Mouse (Mus musculus) intestine, postnatal 0 days (tissue): Measurements from ENCODE around the gene Gfod2. TPM values are rescaled to one million over a fixed set of nuclear protein-coding genes. Genes with fewer than 3 reads are reported as not detected.
A peak's percentile ranks its signal among the peaks of the same experiment; 100 is the strongest.

Source experiments
- ATAC-seq: fragments of 200-750 bp; cut with Nextera tagmentation; 2 replicates; pipeline ENCODE4 v1.8.0; 2017; ENCODE audit warnings: mild to moderate bottlenecking, moderate TSS enrichment, moderate library complexity
- H3K27ac ChIP-seq: fragments of 300-500 bp; sonication (generic); 2 replicates; pipeline ENCODE4 v1.5.1; 2014; ENCODE audit warnings: mild to moderate bottlenecking, low read depth, low read length, moderate library complexity
- H3K27me3 ChIP-seq: fragments of 300-500 bp; sonication (generic); replicated peaks from 2 replicates; pipeline ENCODE4 v1.6.1; 2014; ENCODE audit warnings: low read length, mixed read lengths; ENCODE audit not compliant: control insufficient read depth, insufficient read depth
- H3K36me3 ChIP-seq: fragments of 300-500 bp; sonication (generic); 2 replicates; pipeline ENCODE4 v1.6.1; 2014; ENCODE audit warnings: mild to moderate bottlenecking, moderate library complexity; ENCODE audit not compliant: control insufficient read depth, insufficient read depth
- H3K4me1 ChIP-seq: fragments of 300-500 bp; sonication (generic); replicated peaks from 2 replicates; pipeline ENCODE4 v1.6.1; 2014; ENCODE audit warnings: antibody characterized with exemption, low read length, mixed read lengths; ENCODE audit not compliant: control insufficient read depth, insufficient read depth
- H3K4me2 ChIP-seq: fragments of 300-500 bp; sonication (generic); replicated peaks from 2 replicates; pipeline ENCODE4 v1.6.1; 2014; ENCODE audit warnings: low read depth, mild to moderate bottlenecking, moderate library complexity
- H3K4me3 ChIP-seq: fragments of 300-500 bp; sonication (generic); 2 replicates; pipeline ENCODE4 v1.5.1; 2014; ENCODE audit warnings: low read depth, low read length
- H3K9ac ChIP-seq: fragments of 300-500 bp; sonication (generic); 2 replicates; pipeline ENCODE4 v1.6.1; 2014; ENCODE audit warnings: mild to moderate bottlenecking, low read depth, low read length
- H3K9me3 ChIP-seq: fragments of 300-500 bp; sonication (generic); 2 replicates; pipeline ENCODE4 v1.6.1; 2016; ENCODE audit warnings: mixed run types; ENCODE audit not compliant: control insufficient read depth
- CTCF ChIP-seq: sonication (generic); IDR thresholded peaks from 2 replicates; pipeline ENCODE4 v1.5.1; 2016; ENCODE audit warnings: low read depth, mild to moderate bottlenecking, control low read depth, antibody characterized with exemption, moderate library complexity
- WGBS: fragments of 180-500 bp; shearing (Covaris S2); extraction: QIAGEN DNeasy Blood & Tissue Kit; methylation state at CpG from one replicate; pipeline ENCODE4 v1.1.7; 2014; 5-methylcytosine and 5-hydroxymethylcytosine counted together
- polyA plus RNA-seq: library from polyadenylated mRNA; unstranded; fragments of >200 nt; fragmentation: Nextera tagmentation; extraction: Ambion mirVana; gene quantifications from 2 replicates; pipeline ENCODE4 v1.2.1, GENCODE M21; 2015

Gfod2 gene
- polyA plus RNA-seq, 1 experiment from 2014 or later: 4.0 TPM

DNA sequence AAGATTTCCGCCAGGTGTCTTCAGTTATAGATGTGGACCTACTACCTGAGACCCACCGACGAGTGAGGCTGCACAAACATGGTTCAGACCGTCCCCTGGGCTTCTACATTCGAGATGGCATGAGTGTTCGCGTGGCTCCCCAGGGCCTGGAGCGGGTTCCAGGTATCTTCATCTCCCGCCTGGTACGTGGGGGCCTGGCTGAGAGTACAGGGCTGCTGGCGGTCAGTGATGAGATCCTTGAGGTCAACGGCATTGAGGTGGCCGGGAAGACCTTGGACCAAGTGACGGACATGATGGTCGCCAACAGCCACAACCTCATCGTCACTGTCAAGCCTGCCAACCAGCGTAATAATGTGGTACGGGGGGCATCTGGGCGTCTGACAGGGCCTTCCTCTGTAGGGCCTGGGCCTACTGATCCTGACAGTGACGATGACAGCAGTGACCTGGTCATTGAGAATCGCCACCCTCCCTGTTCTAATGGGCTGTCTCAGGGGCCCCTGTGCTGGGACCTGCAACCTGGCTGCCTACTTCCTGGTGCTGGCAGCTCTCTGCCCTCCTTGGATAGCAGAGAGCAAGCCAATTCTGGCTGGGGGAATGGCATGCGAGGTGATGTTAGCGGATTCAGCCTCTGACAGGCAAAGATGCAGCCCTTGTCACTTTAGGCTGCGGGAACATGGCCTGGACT lies 55.6 kb downstream of the Gfod2 start:
- Histone ChIP-seq H3K27ac (no peak overlapping the region), H3K27me3 (no peaks in the 10 kb centered on the region), H3K9ac (no peak overlapping the region), H3K9me3 (no peaks in the 10 kb centered on the region), H3K4me3 (no peak overlapping the region), H3K36me3 (peaks cover 12% of the 10 kb centered on the region; the same call in 1 of the 2 replicates), H3K4me1 (no peaks in the 10 kb centered on the region; the same call in 1 of the 2 replicates), H3K4me2 (no peak overlapping the region)
- no peak for TF ChIP-seq CTCF
- 92% methylated on average over 24 of the region's 24 CpGs for WGBS
- ATAC-seq: no peak

DNA sequence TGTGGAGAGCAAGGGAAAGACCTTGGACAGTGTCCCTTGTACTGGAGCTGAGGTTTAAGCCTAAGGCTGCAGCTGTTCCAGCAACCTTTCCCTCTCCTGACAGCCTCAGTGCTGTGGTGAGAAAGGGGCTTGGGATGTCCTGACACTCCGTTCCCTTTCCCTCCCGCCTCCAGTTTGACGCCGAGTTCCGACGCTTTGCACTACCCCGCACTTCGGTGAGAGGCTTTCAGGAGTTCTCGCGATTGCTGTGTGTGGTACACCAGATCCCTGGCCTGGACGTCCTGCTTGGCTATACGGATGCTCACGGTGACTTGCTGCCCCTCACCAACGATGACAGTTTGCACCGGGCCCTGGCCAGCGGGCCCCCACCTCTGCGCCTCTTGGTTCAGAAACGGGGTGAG lies 56.5 kb downstream of the Gfod2 start:
- Histone ChIP-seq H3K4me1 (no peaks in the 10 kb centered on the region; the same call in 1 of the 2 replicates), H3K4me2 (peak overlapping the region; percentile 87), H3K9me3 (no peaks in the 10 kb centered on the region), H3K9ac (peak overlapping the region; percentile 18; the same call in 1 of the 2 replicates), H3K4me3 (peak overlapping the region; percentile 69), H3K36me3 (peaks cover 21% of the 10 kb centered on the region; the same call in 1 of the 2 replicates), H3K27me3 (no peaks in the 10 kb centered on the region), H3K27ac (no peak overlapping the region)
- ATAC-seq: no peak
- no peak for TF ChIP-seq CTCF
- 56% methylated on average over 18 of the region's 18 CpGs for WGBS

- under 1% methylated on average over 60 of the region's 60 CpGs for WGBS
These were observed 57.3 kb downstream of the Gfod2 start, which contains the start of the genes Acd and Pard6a for GRCm38 (mm10) chr8:105700966-105701824. Gene Acd, minus strand, starts transcription at chr8:105701102. Gene Pard6a, plus strand, starts transcription at chr8:105701148.

GRCm38 (mm10) chr8:105700566-105700965 lies 57.9 kb downstream of the Gfod2 start:
- H3K36me3 ChIP-seq: peaks cover 25% of the 10 kb centered on the region; the same call in 1 of the 2 replicates
- H3K4me2 ChIP-seq: peak overlapping the region; percentile 87
- peak overlapping the region; percentile 69 for H3K4me3 ChIP-seq
- peak; percentile 59 for ATAC-seq
- WGBS: 0% methylated on average over 21 of the region's 21 CpGs
- no peaks in the 10 kb centered on the region for H3K27me3 ChIP-seq
- peak overlapping the region; percentile 47 for H3K9ac ChIP-seq
- no peaks in the 10 kb centered on the region; the same call in 1 of the 2 replicates for H3K4me1 ChIP-seq
- TF ChIP-seq CTCF: no peak
- H3K9me3 ChIP-seq: no peaks in the 10 kb centered on the region
- peak overlapping the region; percentile 35; the same call in 1 of the 2 replicates for H3K27ac ChIP-seq

More at GRCm38 (mm10) chr8:105700966-105701824, 57.3 kb downstream of the Gfod2 start, which contains the start of the genes Acd and Pard6a:
- H3K27me3 ChIP-seq: no peaks in the 10 kb centered on the region
- H3K4me2 ChIP-seq: peak within 1 kb of the TSS; percentile 87
- peak within 1 kb of the TSS; percentile 47 for H3K9ac ChIP-seq
- ATAC-seq: peak; percentile 74
- no peaks in the 10 kb centered on the region for H3K9me3 ChIP-seq
- peaks cover 25% of the 10 kb centered on the region; the same call in 1 of the 2 replicates for H3K36me3 ChIP-seq
- H3K4me1 ChIP-seq: no peaks in the 10 kb centered on the region; the same call in 1 of the 2 replicates
- peak within 1 kb of the TSS; percentile 58 for H3K27ac ChIP-seq
- H3K4me3 ChIP-seq: peak within 1 kb of the TSS; percentile 69
- peak; percentile 20; the same call in 1 of the 2 replicates for TF ChIP-seq CTCF

GRCm38 (mm10) chr8:105699488-105700215 lies 58.8 kb downstream of the Gfod2 start:
- peak overlapping the region; percentile 69 for H3K4me3 ChIP-seq
- H3K9ac ChIP-seq: peak overlapping the region; percentile 47; the same call in 1 of the 2 replicates
- peaks cover 25% of the 10 kb centered on the region; the same call in 1 of the 2 replicates for H3K36me3 ChIP-seq
- H3K27me3 ChIP-seq: no peaks in the 10 kb centered on the region
- no peak for ATAC-seq
- no peak for TF ChIP-seq CTCF
- no peak overlapping the region for H3K27ac ChIP-seq
- no peaks in the 10 kb centered on the region; the same call in 1 of the 2 replicates for H3K4me1 ChIP-seq
- H3K4me2 ChIP-seq: peak overlapping the region; percentile 87
- no peaks in the 10 kb centered on the region for H3K9me3 ChIP-seq
- WGBS: 91% methylated on average over 11 of the region's 11 CpGs
